Mouse (Mus musculus) lung, postnatal 0 days (tissue): Measurements from ENCODE around the gene Commd3. TPM values are rescaled to one million over a fixed set of nuclear protein-coding genes. Genes with fewer than 3 reads are reported as not detected.

Experiments
- ATAC-seq: fragments of 200-750 bp; cut with Nextera tagmentation; 2 replicates; pipeline ENCODE4 v1.8.0; 2017; ENCODE audit warnings: moderate library complexity
- DNase-seq: peaks from one replicate; pipeline ENCODE4 v3.0.0-alpha.2; 2016; ENCODE audit warnings: low spot score
- H3K27ac ChIP-seq: fragments of 300-500 bp; sonication (generic); 2 replicates; pipeline ENCODE4 v1.5.1; 2014; ENCODE audit warnings: antibody characterized with exemption, mild to moderate bottlenecking, low read length, mixed read lengths
- H3K27me3 ChIP-seq: fragments of 300-500 bp; sonication (generic); replicated peaks from 2 replicates; pipeline ENCODE4 v1.6.1; 2014; ENCODE audit warnings: low read length, mixed read lengths; ENCODE audit not compliant: insufficient read depth
- H3K36me3 ChIP-seq: fragments of 300-500 bp; sonication (generic); 2 replicates; pipeline ENCODE4 v1.6.1; 2014; ENCODE audit warnings: low read length, mixed read lengths; ENCODE audit not compliant: insufficient read depth
- H3K4me1 ChIP-seq: fragments of 300-500 bp; sonication (generic); 2 replicates; pipeline ENCODE4 v1.6.1; 2014; ENCODE audit warnings: antibody characterized with exemption, low read depth, low read length, mixed read lengths; ENCODE audit not compliant: insufficient read depth
- H3K4me2 ChIP-seq: fragments of 300-500 bp; sonication (generic); replicated peaks from 2 replicates; pipeline ENCODE4 v1.6.1; 2014; ENCODE audit warnings: low read depth, mild to moderate bottlenecking, low read length, moderate library complexity, mixed read lengths
- H3K4me3 ChIP-seq: fragments of 300-500 bp; sonication (generic); 2 replicates; pipeline ENCODE4 v1.5.1; 2014; ENCODE audit warnings: low read depth, low read length
- H3K9ac ChIP-seq: fragments of 300-500 bp; sonication (generic); replicated peaks from 2 replicates; pipeline ENCODE4 v1.6.1; 2014; ENCODE audit warnings: low read depth, mild to moderate bottlenecking
- H3K9me3 ChIP-seq: fragments of 300-500 bp; sonication (generic); 2 replicates; pipeline ENCODE4 v1.6.1; 2016; ENCODE audit warnings: low read length, mixed read lengths
- CTCF ChIP-seq: IDR thresholded peaks from 2 replicates; pipeline ENCODE4 v1.5.1; 2016; ENCODE audit warnings: antibody characterized with exemption, mild to moderate bottlenecking
- EP300 ChIP-seq: IDR thresholded peaks from 2 replicates; pipeline ENCODE4 v1.6.1; 2016; ENCODE audit warnings: antibody characterized with exemption, mild to moderate bottlenecking, control low read depth
- WGBS: fragments of 180-500 bp; shearing (Covaris S2); extraction: QIAGEN DNeasy Blood & Tissue Kit; methylation state at CpG from one replicate; pipeline ENCODE4 v1.1.7; 2014; 5-methylcytosine and 5-hydroxymethylcytosine counted together
- polyA plus RNA-seq: library from polyadenylated mRNA; unstranded; fragments of >200 nt; fragmentation: Nextera tagmentation; extraction: Ambion mirVana; gene quantifications from 2 replicates; pipeline ENCODE4 v1.2.1, GENCODE M21; 2015

Gene Commd3
- polyA plus RNA-seq, 1 experiment from 2014 or later, result 184 TPM

DNA sequence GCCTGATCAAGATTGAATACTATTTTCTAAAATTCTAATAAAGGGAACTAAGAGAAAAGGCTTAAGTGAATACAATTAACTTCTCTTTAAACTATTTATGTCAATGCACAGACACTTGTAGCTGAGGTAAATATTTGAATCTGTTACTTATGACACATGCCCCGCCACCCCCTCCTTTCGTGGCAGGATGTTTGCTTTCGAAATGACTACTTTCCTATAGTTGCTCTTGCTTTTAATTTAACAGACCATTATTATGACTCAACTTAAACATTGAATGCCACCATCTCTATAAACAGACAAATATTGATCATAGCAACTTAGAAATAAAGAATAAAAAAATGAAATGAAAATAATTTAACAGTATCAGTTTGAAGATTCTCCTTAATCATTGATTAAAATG, 8.2 kb upstream of the Commd3 start:
- no peaks in the 10 kb centered on the region for H3K36me3 ChIP-seq
- no peak overlapping the region for H3K4me2 ChIP-seq
- TF ChIP-seq CTCF (no peak), EP300 (no peak)
- DNase-seq, result no peak
- 64% methylated on average over 3 of the region's 3 CpGs for WGBS
- no peak overlapping the region for H3K27ac ChIP-seq
- H3K9me3 ChIP-seq, result no peaks in the 10 kb centered on the region
- no peaks in the 10 kb centered on the region for H3K27me3 ChIP-seq
- H3K9ac ChIP-seq, result no peak overlapping the region
- no peak overlapping the region for H3K4me3 ChIP-seq
- ATAC-seq, result no peak
- no peaks in the 10 kb centered on the region for H3K4me1 ChIP-seq

DNA sequence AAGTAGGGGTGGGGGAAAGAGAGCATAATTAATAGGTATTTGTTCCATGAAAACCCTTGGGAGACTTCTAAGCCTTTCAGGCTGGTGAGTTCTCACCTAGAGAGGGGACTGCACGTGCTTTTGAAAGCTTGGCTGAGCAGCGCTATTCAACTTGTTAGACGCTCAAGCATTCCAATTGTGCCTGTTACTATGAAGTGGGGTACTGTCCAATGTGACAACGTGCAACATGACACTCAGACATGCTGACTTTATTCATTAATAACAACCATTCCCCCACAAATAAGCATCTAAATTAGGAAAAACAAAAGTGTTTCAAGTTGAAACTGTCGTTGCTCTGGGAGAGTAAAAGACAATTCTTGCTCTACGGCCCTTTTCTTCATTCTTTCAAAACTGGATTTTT, 1.1 kb upstream of the Commd3 start:
- H3K36me3 ChIP-seq, result no peaks in the 10 kb centered on the region
- H3K4me1 ChIP-seq, result no peaks in the 10 kb centered on the region
- H3K9ac ChIP-seq, result no peak overlapping the region
- ATAC-seq, result no peak
- no peak for DNase-seq
- WGBS, result 47% methylated on average over 6 of the region's 6 CpGs
- no peaks in the 10 kb centered on the region for H3K9me3 ChIP-seq
- no peak overlapping the region for H3K4me2 ChIP-seq
- H3K27me3 ChIP-seq, result no peaks in the 10 kb centered on the region
- TF ChIP-seq CTCF (no peak), EP300 (no peak)
- no peak overlapping the region for H3K4me3 ChIP-seq
- H3K27ac ChIP-seq, result no peak overlapping the region

DNA sequence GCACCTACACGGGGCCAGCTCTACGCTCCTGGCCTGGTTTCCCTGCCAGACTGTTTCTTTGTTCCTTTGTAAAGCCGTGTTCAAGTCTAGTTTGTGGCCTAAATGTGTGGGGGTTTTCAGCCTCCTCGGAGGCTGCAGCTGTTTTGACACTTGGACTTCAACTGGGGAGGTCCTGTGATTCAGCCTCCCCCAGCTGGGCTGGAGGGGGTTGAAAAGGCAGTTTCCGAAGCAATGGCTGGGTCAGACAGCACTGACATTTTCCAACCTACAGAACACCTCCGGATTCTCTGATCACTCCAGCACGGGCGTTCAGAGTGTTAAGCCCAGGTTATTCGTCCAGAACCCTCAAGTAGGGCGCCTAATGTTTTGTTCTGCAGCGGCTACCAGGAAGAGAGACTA, 581 bp downstream of the Commd3 start:
- Histone ChIP-seq H3K27ac (peak overlapping the region; percentile 95), H3K9ac (peak overlapping the region; percentile 96), H3K4me1 (no peaks in the 10 kb centered on the region), H3K9me3 (no peaks in the 10 kb centered on the region), H3K36me3 (no peaks in the 10 kb centered on the region), H3K4me3 (peak overlapping the region; percentile 81), H3K27me3 (no peaks in the 10 kb centered on the region), H3K4me2 (peak overlapping the region; percentile 84)
- DNase-seq (peak; percentile 45), ATAC-seq (no peak)
- WGBS, result 0% methylated on average over 11 of the region's 11 CpGs
- TF ChIP-seq EP300, result no peak
- no peak for TF ChIP-seq CTCF

DNA sequence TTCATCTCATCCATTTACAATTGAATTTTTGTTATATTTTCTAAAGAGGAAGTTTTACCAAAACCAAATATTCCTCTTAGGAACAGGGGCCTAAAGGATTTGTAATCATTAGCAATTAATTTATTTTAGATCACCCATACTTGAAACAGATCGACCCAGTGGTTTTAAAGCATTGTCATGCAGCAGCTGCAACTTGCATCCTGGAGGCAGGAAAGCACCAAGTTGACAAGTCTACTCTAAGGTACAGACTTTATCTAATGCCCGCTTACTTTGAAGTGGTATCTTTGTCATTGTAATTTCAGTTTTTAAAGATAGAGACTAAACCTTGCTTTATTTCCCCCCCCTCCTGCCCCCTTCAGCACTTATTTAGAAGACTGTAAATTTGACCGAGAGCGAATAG, 1.6 kb downstream of the Commd3 start:
- 75% methylated on average over 4 of the region's 4 CpGs for WGBS
- Histone ChIP-seq H3K36me3 (no peaks in the 10 kb centered on the region), H3K27ac (no peak overlapping the region), H3K4me2 (no peak overlapping the region), H3K4me1 (peaks cover 4% of the 10 kb centered on the region; the same call in 1 of the 2 replicates), H3K27me3 (0 out of 2 replicates have a peak, but pooled peaks cover 3% of the 10 kb centered on the region), H3K4me3 (no peak overlapping the region), H3K9ac (no peak overlapping the region), H3K9me3 (no peaks in the 10 kb centered on the region)
- TF ChIP-seq CTCF (no peak), EP300 (no peak)
- no peak for ATAC-seq
- DNase-seq, result no peak

DNA sequence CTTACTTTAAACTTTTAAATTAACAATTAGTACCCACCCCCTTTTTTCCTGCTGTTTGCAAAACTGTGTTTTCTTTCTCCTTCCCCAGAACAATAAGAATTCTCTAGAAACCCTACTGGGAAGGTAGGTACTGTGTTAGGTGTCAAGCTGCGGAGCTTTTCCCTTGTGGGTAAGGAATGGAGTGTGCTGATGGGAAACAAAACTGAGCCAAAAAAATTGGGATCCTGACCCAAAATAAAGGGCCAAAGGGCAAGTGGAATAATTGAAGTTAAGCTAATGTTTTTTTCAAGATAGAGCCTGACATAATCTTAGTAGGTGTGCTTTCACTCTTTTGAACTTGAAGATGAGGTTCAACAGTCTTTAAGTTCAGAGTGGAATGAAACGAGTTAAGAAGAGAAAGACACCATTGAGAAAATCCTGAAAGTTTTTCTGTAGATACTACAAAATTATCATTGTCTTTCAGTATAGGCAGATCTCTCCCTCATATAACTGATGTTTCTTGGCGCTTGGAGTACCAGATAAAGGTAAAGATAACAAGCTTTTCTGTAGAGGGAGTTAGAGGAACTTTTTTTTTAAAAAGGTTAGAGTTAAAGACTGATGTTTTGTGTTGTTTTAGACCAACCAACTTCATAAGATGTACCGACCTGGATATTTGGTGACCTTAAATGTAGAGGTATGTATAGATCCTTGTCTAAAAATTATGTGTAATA, 2.2 kb downstream of the Commd3 start:
- peaks cover 8% of the 10 kb centered on the region; the same call in 1 of the 2 replicates for H3K27me3 ChIP-seq
- WGBS, result 89% methylated on average over 4 of the region's 4 CpGs
- no peak overlapping the region for H3K4me2 ChIP-seq
- no peaks in the 10 kb centered on the region for H3K36me3 ChIP-seq
- H3K27ac ChIP-seq, result no peak overlapping the region
- H3K9ac ChIP-seq, result no peak overlapping the region
- peaks cover 4% of the 10 kb centered on the region; the same call in 1 of the 2 replicates for H3K4me1 ChIP-seq
- no peak for TF ChIP-seq CTCF
- no peak for TF ChIP-seq EP300
- DNase-seq (no peak), ATAC-seq (no peak)
- H3K4me3 ChIP-seq, result no peak overlapping the region
- H3K9me3 ChIP-seq, result no peaks in the 10 kb centered on the region

DNA sequence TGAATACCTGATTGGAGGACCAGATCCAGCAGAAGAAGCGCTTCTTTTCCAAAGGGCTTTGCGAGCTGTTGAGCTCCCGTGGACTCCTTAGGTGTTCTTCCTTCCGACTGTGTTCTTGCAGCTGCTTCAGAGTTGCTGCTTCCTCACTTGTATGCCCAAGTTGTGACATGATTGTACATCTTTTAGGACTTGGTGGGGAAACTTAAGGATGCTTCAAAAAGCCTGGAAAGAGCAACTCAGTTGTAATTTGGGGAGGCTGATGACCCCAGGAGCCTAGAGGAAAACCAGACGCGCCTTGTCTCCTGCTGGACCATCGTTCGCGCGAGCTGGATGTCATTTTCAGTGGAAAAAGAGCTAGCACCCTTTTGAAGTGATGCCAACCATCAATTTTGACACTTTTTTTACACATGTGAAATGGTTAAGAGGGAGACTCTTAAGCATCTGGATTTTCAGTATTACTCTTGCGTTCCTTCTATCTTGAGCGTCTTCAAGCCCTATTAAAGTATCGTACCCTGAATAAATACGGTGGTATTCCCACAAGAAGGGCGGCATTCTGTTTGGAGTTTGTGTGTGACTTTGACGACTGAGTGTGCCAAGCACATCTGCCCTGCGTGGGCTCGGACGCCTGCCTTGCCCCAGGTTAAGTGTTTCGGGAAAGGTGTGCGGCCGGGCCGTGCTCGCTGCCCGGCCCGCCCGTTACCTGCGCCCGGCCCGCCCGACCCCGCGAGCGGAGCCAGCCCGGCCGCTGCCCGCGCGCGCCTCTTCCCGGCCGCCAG, 3.7 kb downstream of the Commd3 start:
- Histone ChIP-seq H3K4me1 (peaks cover 4% of the 10 kb centered on the region; the same call in 1 of the 2 replicates), H3K27me3 (peaks cover 8% of the 10 kb centered on the region; the same call in 1 of the 2 replicates), H3K27ac (peak overlapping the region; percentile 95), H3K4me3 (peak overlapping the region; percentile 87), H3K4me2 (peak overlapping the region; percentile 92), H3K9me3 (no peaks in the 10 kb centered on the region), H3K36me3 (no peaks in the 10 kb centered on the region), H3K9ac (peak overlapping the region; percentile 81)
- WGBS, result 25% methylated on average over 33 of the region's 42 CpGs
- ATAC-seq, result no peak
- DNase-seq, result peak; percentile 38
- TF ChIP-seq EP300 (no peak), CTCF (no peak)
